In the genomic region with DNA sequence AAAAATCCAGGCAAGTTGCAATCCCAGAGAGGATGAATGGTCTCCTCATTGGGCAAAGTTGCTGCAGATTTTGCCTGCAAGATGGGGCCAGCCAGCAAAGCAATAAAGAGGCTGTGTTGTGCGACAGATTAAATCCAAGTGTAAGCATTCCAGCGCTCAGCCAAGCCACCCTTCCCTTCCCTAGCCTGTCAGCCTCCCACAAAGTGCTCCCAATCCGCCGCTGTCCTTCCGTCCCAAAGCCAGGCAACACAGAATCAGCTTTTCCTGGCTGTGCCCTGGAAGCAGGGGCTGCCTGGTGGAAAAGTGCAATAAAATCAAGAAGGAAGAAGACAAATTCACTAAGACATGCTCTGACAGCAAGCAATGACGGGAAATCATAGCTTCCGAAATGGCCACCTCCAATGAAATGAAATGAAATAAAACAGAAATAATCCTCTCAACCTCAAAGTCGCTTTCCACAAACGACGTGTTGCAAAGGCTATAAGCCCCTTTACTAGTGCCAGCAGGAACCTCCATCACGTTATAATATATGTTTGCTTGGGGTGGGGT, we compare ENCODE assay signal across 8 mouse cellular contexts.
A peak's percentile ranks its signal among the peaks of the same experiment; 100 is the strongest.
DNase-seq lines count a peak whose midpoint lies in the region; ATAC-seq and TF ChIP-seq lines count a peak whose summit lies in the region.
"Had no signal": no experiment of that assay in that cellular context is flagged by ENCODE, and none has a peak within 500 bp of the region (broad histone marks: within the 10 kb centered on the region; RNA-seq: fewer than 3 reads in every experiment).

No protein-coding gene starts in this region.

- 15% methylated on average over 11 of the region's 11 CpGs for WGBS in limb, embryonic 15.5 days
- 12% methylated on average over 11 of the region's 11 CpGs for WGBS in stomach, embryonic 15.5 days

- intact Hi-C loops in heart, postnatal 14 days (cut with DNase I) = loop anchor here (5.0 kb wide), 1 partner anchor 65 kb away; no protein-coding TSS in a partner anchor

- H3K27me3 ChIP-seq in limb, embryonic 15.5 days = peaks cover 19% of the 10 kb centered on the region; the same call in 1 of the 2 replicates
- peaks cover 12% of the 10 kb centered on the region; the same call in 1 of the 2 replicates for H3K27me3 ChIP-seq in stomach, embryonic 15.5 days (replicated peaks)

- peak overlapping the region; percentile 95 for H3K4me2 ChIP-seq in limb, embryonic 15.5 days
- peak overlapping the region; percentile 96 for H3K4me2 ChIP-seq in stomach, embryonic 15.5 days

- TF ChIP-seq POLR2A in brain, embryonic 14.5 days (IDR thresholded peaks at IDR 0.05; ENCODE audit: borderline replicate concordance, extremely low read depth, insufficient read depth, insufficient read length, poor library complexity, severe bottlenecking) = no peak

- ATAC-seq in limb, embryonic 15.5 days (ENCODE audit: insufficient number of reproducible peaks, low FRiP score, low TSS enrichment, low read depth) = no peak
- no peak for ATAC-seq in stomach, embryonic 15.5 days (ENCODE audit: insufficient read depth, low FRiP score, low read depth)

- DNase-seq in Muller cell, postnatal 12 days (ENCODE audit: inconsistent ontology term) = peak; percentile 44
- peak; percentile 38 for DNase-seq in brain, embryonic 14.5 days (ENCODE audit: low read depth)
- peak; percentile 31 to 34 for DNase-seq in heart, postnatal 14 days
- DNase-seq in adrenal gland, postnatal 36 days = no peak
- no peak for DNase-seq in frontal cortex, postnatal 10 days (ENCODE audit: low spot score in 2 of 2)

- H3K4me1 ChIP-seq in limb, embryonic 15.5 days = peaks cover 30% of the 10 kb centered on the region
- peaks cover 17% of the 10 kb centered on the region for H3K4me1 ChIP-seq in stomach, embryonic 15.5 days

- H3K36me3 ChIP-seq in limb, embryonic 15.5 days = no peaks in the 10 kb centered on the region
- H3K36me3 ChIP-seq in stomach, embryonic 15.5 days = no peaks in the 10 kb centered on the region

- peak overlapping the region; percentile 45 for H3K4me3 ChIP-seq in limb, embryonic 15.5 days
- peak overlapping the region; percentile 48 for H3K4me3 ChIP-seq in stomach, embryonic 15.5 days (replicated peaks)
- H3K4me3 ChIP-seq: myocyte had no signal

- no peaks in the 10 kb centered on the region for H3K9me3 ChIP-seq in limb, embryonic 15.5 days
- no peaks in the 10 kb centered on the region for H3K9me3 ChIP-seq in stomach, embryonic 15.5 days

- H3K9ac ChIP-seq in limb, embryonic 15.5 days = no peak overlapping the region
- no peak overlapping the region for H3K9ac ChIP-seq in stomach, embryonic 15.5 days

- no peak for TF ChIP-seq CTCF in brain, embryonic 14.5 days (IDR thresholded peaks at IDR 0.05; ENCODE audit: borderline replicate concordance, extremely low read depth, insufficient read depth, insufficient read length)

- no peak overlapping the region for H3K27ac ChIP-seq in limb, embryonic 15.5 days
- no peak overlapping the region for H3K27ac ChIP-seq in stomach, embryonic 15.5 days

Comparison
In these comparisons a context has a peak if more than half of its experiments do, and no peak if none do; other contexts are left out.
1. DNase-seq: peak in Muller cell, postnatal 12 days (single experiment), brain, embryonic 14.5 days (single experiment) and heart, postnatal 14 days (2 of 2); none in adrenal gland, postnatal 36 days (0 of 2) and frontal cortex, postnatal 10 days (0 of 2).